Mouse (Mus musculus) layer of hippocampus, adult 11-12 months (tissue): ENCODE results near the gene Lhfpl2.
"Not testable (repeated sequence)": the region's sequence is repeated elsewhere in the genome, so short reads cannot be mapped to it uniquely, and the experiment has no call there.

Source experiments
- DNase-seq: peaks from one replicate; pipeline ENCODE4 v3.0.0; 2022; ENCODE audit warnings: low spot score

Lhfpl2 gene

GRCm38 (mm10) chr13:94057563-94058560, at the start of gene Lhfpl2:
Gene Lhfpl2, plus strand, starts transcription at chr13:94057796.
- DNase-seq: peak; percentile 19

GRCm38 (mm10) chr13:94011996-94012575, 45.5 kb upstream of the Lhfpl2 start:
- DNase-seq: no peak

- no peak for DNase-seq
These were observed 43.6 kb upstream of the Lhfpl2 start for GRCm38 (mm10) chr13:94013986-94014385.

- not testable (repeated sequence) for DNase-seq
These were observed 33.0 kb upstream of the Lhfpl2 start for GRCm38 (mm10) chr13:94024575-94024974.

GRCm38 (mm10) chr13:94029147-94029546, 28.4 kb upstream of the Lhfpl2 start:
- no peak for DNase-seq

- no peak for DNase-seq
These were observed 27.0 kb upstream of the Lhfpl2 start for GRCm38 (mm10) chr13:94030551-94030950.

GRCm38 (mm10) chr13:94037313-94038051, 20.1 kb upstream of the Lhfpl2 start:
- DNase-seq: no peak

GRCm38 (mm10) chr13:94038052-94038340, 19.6 kb upstream of the Lhfpl2 start:
- no peak for DNase-seq

- no peak for DNase-seq
These were observed 7.6 kb upstream of the Lhfpl2 start for GRCm38 (mm10) chr13:94050036-94050435.

- no peak for DNase-seq
These were observed 6.8 kb upstream of the Lhfpl2 start for GRCm38 (mm10) chr13:94050782-94051181.

GRCm38 (mm10) chr13:94057036-94057562, 497 bp upstream of the Lhfpl2 start:
- no peak for DNase-seq

- DNase-seq: no peak
These were observed 1.1 kb downstream of the Lhfpl2 start for GRCm38 (mm10) chr13:94058642-94059222.

- no peak for DNase-seq
These were observed 1.8 kb downstream of the Lhfpl2 start for GRCm38 (mm10) chr13:94059373-94059772.

GRCm38 (mm10) chr13:94059778-94060177, 2.2 kb downstream of the Lhfpl2 start:
- DNase-seq: peak; percentile 48

- no peak for DNase-seq
These were observed 2.9 kb downstream of the Lhfpl2 start for GRCm38 (mm10) chr13:94060461-94060860.

GRCm38 (mm10) chr13:94061256-94061877, 3.8 kb downstream of the Lhfpl2 start:
- DNase-seq: no peak

GRCm38 (mm10) chr13:94062349-94063111, 4.9 kb downstream of the Lhfpl2 start:
- peak; percentile 24 for DNase-seq

- DNase-seq: no peak
These were observed 5.6 kb downstream of the Lhfpl2 start for GRCm38 (mm10) chr13:94063156-94063555.

- DNase-seq: no peak
These were observed 7.0 kb downstream of the Lhfpl2 start for GRCm38 (mm10) chr13:94064571-94064970.

GRCm38 (mm10) chr13:94065276-94066050, 7.9 kb downstream of the Lhfpl2 start:
- DNase-seq: no peak
